Mouse (Mus musculus): ENCODE data around the gene Sdsl. TPM values are rescaled to one million over a fixed set of nuclear protein-coding genes. Genes with fewer than 3 reads are reported as not detected.
A peak's percentile ranks its signal among the peaks of the same experiment; 100 is the strongest.

Gene Sdsl
- polyA plus RNA-seq, 1 experiment from 2014 or later, result 15.3 TPM

DNA sequence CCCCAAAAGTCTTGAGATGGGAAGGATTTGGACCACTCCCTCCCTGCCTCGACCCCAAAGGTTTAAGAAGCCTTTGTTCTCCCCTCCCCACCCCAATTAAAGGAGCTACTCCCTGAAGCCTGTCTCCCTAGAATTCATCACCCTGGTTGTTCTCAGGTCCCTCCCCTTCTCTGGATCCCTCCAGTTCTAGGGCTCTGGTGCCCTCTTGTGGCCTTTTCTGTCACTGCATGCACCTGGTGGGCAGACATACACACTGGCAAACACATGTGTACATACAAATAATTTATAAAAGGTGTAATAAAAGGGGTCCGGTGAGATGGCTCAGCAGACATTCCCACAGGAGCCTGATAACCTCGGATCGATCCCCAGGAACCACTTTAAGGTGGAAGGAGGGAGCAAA is 8.3 kb downstream of the Sdsl start:
- no peak overlapping the region for H3K4me3 ChIP-seq (ENCODE audit: low read length)
- H3K36me3 ChIP-seq (ENCODE audit: insufficient read depth, low read length), result no peaks in the 10 kb centered on the region
- WGBS, result 85% methylated on average over 4 of the region's 4 CpGs
- H3K9me3 ChIP-seq (ENCODE audit: low read length), result 0 out of 2 replicates have a peak, but pooled peaks cover 2% of the 10 kb centered on the region
- H3K27me3 ChIP-seq (ENCODE audit: insufficient read depth, low read length), result peaks cover 4% of the 10 kb centered on the region; the same call in 1 of the 2 replicates
- no peak overlapping the region for H3K27ac ChIP-seq (ENCODE audit: low read length)
- no peak for ATAC-seq (ENCODE audit: low FRiP score, low TSS enrichment)
- no peak overlapping the region for H3K4me2 ChIP-seq (replicated peaks; ENCODE audit: low read depth, low read length)
- H3K9ac ChIP-seq (replicated peaks; ENCODE audit: low read length), result no peak overlapping the region
- H3K4me1 ChIP-seq (ENCODE audit: insufficient read depth, low read length), result no peaks in the 10 kb centered on the region

DNA sequence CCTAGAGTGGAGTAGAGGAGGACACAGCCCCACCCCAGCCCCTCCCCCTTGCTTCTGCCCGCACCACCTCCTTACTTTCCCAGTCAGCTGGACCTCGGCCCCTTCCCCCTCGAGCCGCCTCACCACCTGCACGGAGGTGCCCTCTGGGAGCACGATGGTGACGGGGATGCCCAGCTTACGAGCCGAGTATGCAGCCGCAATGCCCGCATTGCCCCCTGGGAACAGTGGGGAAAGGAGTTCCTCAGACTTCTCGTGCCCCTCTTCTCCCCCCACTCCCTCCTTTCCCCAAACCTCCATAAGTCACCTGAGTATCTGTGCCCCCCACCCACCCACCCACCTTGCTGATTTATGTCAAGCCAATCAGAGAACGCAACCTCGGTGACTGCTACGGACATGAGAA is 10.7 kb downstream of the Sdsl start:
- Histone ChIP-seq H3K27ac (ENCODE audit: low read length) (no peak overlapping the region), H3K9ac (replicated peaks; ENCODE audit: low read length) (no peak overlapping the region), H3K27me3 (ENCODE audit: insufficient read depth, low read length) (peaks cover 4% of the 10 kb centered on the region; the same call in 1 of the 2 replicates), H3K4me3 (ENCODE audit: low read length) (no peak overlapping the region), H3K4me1 (ENCODE audit: insufficient read depth, low read length) (no peaks in the 10 kb centered on the region), H3K9me3 (ENCODE audit: low read length) (0 out of 2 replicates have a peak, but pooled peaks cover 2% of the 10 kb centered on the region), H3K36me3 (ENCODE audit: insufficient read depth, low read length) (no peaks in the 10 kb centered on the region), H3K4me2 (replicated peaks; ENCODE audit: low read depth, low read length) (no peak overlapping the region)
- ATAC-seq (ENCODE audit: low FRiP score, low TSS enrichment), result no peak
- WGBS, result 73% methylated on average over 15 of the region's 15 CpGs

DNA sequence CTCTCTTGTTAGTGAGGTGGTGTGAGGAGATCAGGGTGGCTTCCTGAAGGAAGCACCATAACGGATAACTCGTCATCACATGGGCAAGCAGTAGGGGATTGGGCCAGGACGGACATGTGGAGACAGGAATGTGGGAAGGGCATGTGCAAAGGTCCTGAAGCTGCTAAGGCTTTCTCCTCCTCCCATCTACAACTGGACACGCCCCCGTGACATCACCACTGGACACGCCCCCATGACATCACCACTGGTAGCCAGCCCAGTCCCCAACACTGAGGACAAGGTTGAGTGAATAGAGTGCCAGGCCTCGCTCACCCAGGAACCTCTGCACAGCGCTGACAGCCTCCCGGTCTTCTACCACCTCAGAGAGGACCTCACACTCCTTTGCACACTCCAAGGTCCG is 13.5 kb downstream of the Sdsl start:
- ATAC-seq (ENCODE audit: low FRiP score, low TSS enrichment), result no peak
- no peak overlapping the region for H3K27ac ChIP-seq (ENCODE audit: low read length)
- H3K4me1 ChIP-seq (ENCODE audit: insufficient read depth, low read length), result peaks cover 6% of the 10 kb centered on the region; the same call in 1 of the 2 replicates
- no peak overlapping the region for H3K4me2 ChIP-seq (replicated peaks; ENCODE audit: low read depth, low read length)
- H3K4me3 ChIP-seq (ENCODE audit: low read length), result no peak overlapping the region
- H3K9me3 ChIP-seq (ENCODE audit: low read length), result no peaks in the 10 kb centered on the region
- no peaks in the 10 kb centered on the region for H3K36me3 ChIP-seq (ENCODE audit: insufficient read depth, low read length)
- WGBS, result 83% methylated on average over 10 of the region's 10 CpGs
- no peak overlapping the region for H3K9ac ChIP-seq (replicated peaks; ENCODE audit: low read length)
- peaks cover 6% of the 10 kb centered on the region; the same call in 1 of the 2 replicates for H3K27me3 ChIP-seq (ENCODE audit: insufficient read depth, low read length)

DNA sequence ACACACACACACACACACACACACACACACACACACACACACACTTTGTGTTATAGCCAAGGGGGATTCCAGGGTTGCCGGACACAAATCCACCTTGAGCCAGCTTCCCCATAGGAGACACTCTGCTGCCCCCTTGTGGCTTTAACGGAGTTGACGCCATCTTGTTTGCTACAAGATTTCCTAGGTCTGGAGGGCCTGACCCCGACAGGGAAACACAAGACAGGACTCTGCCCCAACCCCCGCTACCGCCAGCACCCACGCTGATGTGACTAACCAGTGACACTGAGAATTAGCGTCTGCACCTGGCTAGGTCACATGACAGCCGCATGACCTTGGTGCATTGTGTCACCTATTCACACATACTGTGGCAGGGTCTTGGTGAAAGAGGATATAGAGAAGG is 15.0 kb downstream of the Sdsl start:
- WGBS, result 5% methylated on average over 9 of the region's 9 CpGs
- peaks cover 3% of the 10 kb centered on the region; the same call in 1 of the 2 replicates for H3K27me3 ChIP-seq (ENCODE audit: insufficient read depth, low read length)
- H3K4me3 ChIP-seq (ENCODE audit: low read length), result no peak overlapping the region
- no peak overlapping the region for H3K4me2 ChIP-seq (replicated peaks; ENCODE audit: low read depth, low read length)
- 0 out of 2 replicates have a peak, but pooled peaks have one; percentile 32 for ATAC-seq (ENCODE audit: low FRiP score, low TSS enrichment)
- no peaks in the 10 kb centered on the region for H3K36me3 ChIP-seq (ENCODE audit: insufficient read depth, low read length)
- no peaks in the 10 kb centered on the region for H3K9me3 ChIP-seq (ENCODE audit: low read length)
- H3K4me1 ChIP-seq (ENCODE audit: insufficient read depth, low read length), result peaks cover 7% of the 10 kb centered on the region; the same call in 1 of the 2 replicates
- H3K9ac ChIP-seq (replicated peaks; ENCODE audit: low read length), result no peak overlapping the region
- no peak overlapping the region for H3K27ac ChIP-seq (ENCODE audit: low read length)

DNA sequence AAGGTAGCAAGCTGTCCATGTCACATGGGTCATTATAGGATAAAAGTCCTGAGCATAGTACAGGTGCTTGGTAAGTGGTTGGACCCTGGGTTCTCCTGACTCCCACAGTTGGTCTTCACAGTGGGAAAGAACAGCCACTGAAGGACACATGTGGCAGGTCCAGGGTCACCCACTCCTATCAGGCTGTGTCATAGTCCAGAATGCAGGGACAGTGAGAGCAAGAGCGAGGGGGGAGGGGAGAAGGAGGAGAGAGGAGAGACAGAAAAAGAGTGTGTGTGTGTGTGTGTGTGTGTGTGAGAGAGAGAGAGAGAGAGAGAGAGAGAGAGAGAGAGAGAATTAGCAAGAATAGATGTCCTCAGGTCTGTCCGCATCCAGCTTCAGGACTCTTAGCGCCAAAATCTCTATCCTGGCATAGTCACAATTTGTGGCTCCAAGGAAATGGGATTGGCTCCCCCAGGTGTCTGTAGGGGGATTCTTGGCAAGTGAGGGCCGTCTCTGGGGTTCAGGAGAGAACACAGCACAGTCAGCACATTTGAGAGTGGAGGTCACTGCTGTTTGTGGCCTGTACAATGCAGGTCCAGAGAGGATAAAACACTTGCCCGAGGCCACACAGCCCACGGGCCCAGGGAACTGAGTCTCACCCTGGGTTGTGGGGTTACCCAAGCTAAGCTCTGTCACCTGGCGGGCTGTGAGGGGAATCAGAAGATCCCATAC is 15.6 kb downstream of the Sdsl start:
- no peak overlapping the region for H3K27ac ChIP-seq (ENCODE audit: low read length)

DNA sequence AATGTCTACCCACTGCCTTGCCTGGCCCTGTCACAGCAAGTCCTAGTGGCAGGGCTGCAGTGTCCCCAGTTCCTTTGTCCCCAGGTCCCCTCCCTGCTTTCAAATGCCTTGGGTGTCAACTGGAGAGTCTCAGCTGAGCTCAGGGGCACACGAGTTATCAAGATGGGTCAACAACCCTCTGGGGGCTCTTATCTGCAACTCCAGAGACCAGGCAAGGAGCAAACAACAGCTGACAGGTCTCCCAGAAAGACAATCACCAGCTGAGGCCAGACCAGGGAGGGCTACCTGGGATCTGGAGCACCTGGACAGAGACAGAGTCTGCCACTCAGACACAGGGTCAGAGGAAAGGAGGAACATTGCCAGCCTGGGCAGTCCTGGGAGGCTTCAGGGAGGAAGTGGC is 16.4 kb downstream of the Sdsl start:
- H3K4me2 ChIP-seq (replicated peaks; ENCODE audit: low read depth, low read length), result no peak overlapping the region
- H3K27me3 ChIP-seq (ENCODE audit: insufficient read depth, low read length), result peaks cover 3% of the 10 kb centered on the region; the same call in 1 of the 2 replicates
- H3K9me3 ChIP-seq (ENCODE audit: low read length), result no peaks in the 10 kb centered on the region
- peaks cover 7% of the 10 kb centered on the region; the same call in 1 of the 2 replicates for H3K4me1 ChIP-seq (ENCODE audit: insufficient read depth, low read length)
- H3K4me3 ChIP-seq (ENCODE audit: low read length), result no peak overlapping the region
- H3K36me3 ChIP-seq (ENCODE audit: insufficient read depth, low read length), result no peaks in the 10 kb centered on the region
- H3K9ac ChIP-seq (replicated peaks; ENCODE audit: low read length), result no peak overlapping the region
- 13% methylated on average over 1 of the region's 1 CpGs for WGBS
- H3K27ac ChIP-seq (ENCODE audit: low read length), result no peak overlapping the region
- ATAC-seq (ENCODE audit: low FRiP score, low TSS enrichment), result no peak

More for the DNA sequence above, 15.6 kb downstream of the Sdsl start:
- Histone ChIP-seq H3K36me3 (ENCODE audit: insufficient read depth, low read length) (no peaks in the 10 kb centered on the region), H3K27me3 (ENCODE audit: insufficient read depth, low read length) (peaks cover 3% of the 10 kb centered on the region; the same call in 1 of the 2 replicates), H3K4me2 (replicated peaks; ENCODE audit: low read depth, low read length) (no peak overlapping the region), H3K9ac (replicated peaks; ENCODE audit: low read length) (no peak overlapping the region), H3K4me3 (ENCODE audit: low read length) (no peak overlapping the region), H3K9me3 (ENCODE audit: low read length) (no peaks in the 10 kb centered on the region), H3K4me1 (ENCODE audit: insufficient read depth, low read length) (peaks cover 7% of the 10 kb centered on the region; the same call in 1 of the 2 replicates)
- 55% methylated on average over 7 of the region's 7 CpGs for WGBS
- ATAC-seq (ENCODE audit: low FRiP score, low TSS enrichment), result no peak

DNA sequence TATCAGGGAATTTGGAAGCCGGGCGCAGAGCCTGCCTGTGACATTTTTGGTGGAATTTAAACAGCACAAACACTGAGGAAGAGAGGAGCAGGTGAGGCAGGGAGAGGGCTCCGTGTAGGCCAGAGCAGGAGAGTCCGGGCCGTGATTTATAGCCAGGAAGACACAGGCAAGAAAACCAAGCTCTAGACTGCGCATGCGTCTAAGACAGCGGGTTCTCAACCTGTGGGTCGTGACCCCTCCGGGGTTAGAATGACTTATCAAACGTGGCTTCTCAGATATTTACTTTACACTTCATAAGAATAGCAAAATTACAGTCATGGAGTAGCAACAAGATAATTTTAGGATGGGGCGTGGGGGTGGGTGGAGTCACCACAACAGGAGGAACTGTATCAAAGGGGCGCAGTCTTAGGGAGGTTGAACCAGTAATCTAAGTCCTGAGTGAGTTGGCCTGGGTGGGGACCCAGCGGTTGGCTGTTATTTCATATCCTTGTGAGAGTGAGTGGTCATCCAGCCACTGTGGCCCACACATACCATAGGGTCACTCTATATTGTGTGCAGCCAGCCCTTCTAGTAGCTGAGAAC is 17.8 kb downstream of the Sdsl start:
- no peaks in the 10 kb centered on the region for H3K9me3 ChIP-seq (ENCODE audit: low read length)
- H3K4me3 ChIP-seq (ENCODE audit: low read length), result peak overlapping the region; percentile 8; the same call in 1 of the 2 replicates
- H3K27ac ChIP-seq (ENCODE audit: low read length), result no peak overlapping the region
- peak; percentile 32; the same call in 1 of the 2 replicates for ATAC-seq (ENCODE audit: low FRiP score, low TSS enrichment)
- 30% methylated on average over 14 of the region's 14 CpGs for WGBS
- peaks cover 7% of the 10 kb centered on the region; the same call in 1 of the 2 replicates for H3K4me1 ChIP-seq (ENCODE audit: insufficient read depth, low read length)
- H3K9ac ChIP-seq (replicated peaks; ENCODE audit: low read length), result no peak overlapping the region
- peak overlapping the region; percentile 29 for H3K4me2 ChIP-seq (replicated peaks; ENCODE audit: low read depth, low read length)
- peaks cover 3% of the 10 kb centered on the region; the same call in 1 of the 2 replicates for H3K27me3 ChIP-seq (ENCODE audit: insufficient read depth, low read length)
- H3K36me3 ChIP-seq (ENCODE audit: insufficient read depth, low read length), result no peaks in the 10 kb centered on the region

DNA sequence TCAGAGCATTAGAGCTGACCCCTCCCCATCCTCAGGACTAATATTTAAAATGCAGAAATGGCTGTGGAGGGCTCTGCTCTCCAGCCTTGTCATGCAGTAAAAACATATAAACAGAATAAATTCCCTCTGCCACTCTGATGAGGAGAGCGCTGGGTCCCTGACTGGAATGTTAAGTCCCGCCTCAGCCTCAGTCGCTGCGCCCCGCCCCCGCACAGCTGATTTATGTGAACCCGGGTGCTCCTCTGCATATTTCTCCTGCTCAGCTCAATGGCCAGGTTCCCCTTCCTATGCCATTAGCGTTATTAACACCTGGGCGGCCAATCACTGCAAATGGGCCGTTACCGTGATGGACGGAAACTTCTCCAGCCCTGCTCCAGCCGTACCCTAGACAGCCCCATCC is 25.3 kb downstream of the Sdsl start:
- Histone ChIP-seq H3K27me3 (ENCODE audit: insufficient read depth, low read length) (peaks cover 16% of the 10 kb centered on the region), H3K36me3 (ENCODE audit: insufficient read depth, low read length) (no peaks in the 10 kb centered on the region), H3K27ac (ENCODE audit: low read length) (no peak overlapping the region), H3K4me3 (ENCODE audit: low read length) (no peak overlapping the region), H3K4me2 (replicated peaks; ENCODE audit: low read depth, low read length) (no peak overlapping the region), H3K9me3 (ENCODE audit: low read length) (no peaks in the 10 kb centered on the region), H3K4me1 (ENCODE audit: insufficient read depth, low read length) (peaks cover 6% of the 10 kb centered on the region), H3K9ac (replicated peaks; ENCODE audit: low read length) (no peak overlapping the region)
- no peak for ATAC-seq (ENCODE audit: low FRiP score, low TSS enrichment)
- whole genome bisulfite sequencing, result 23% methylated on average over 13 of the region's 13 CpGs

DNA sequence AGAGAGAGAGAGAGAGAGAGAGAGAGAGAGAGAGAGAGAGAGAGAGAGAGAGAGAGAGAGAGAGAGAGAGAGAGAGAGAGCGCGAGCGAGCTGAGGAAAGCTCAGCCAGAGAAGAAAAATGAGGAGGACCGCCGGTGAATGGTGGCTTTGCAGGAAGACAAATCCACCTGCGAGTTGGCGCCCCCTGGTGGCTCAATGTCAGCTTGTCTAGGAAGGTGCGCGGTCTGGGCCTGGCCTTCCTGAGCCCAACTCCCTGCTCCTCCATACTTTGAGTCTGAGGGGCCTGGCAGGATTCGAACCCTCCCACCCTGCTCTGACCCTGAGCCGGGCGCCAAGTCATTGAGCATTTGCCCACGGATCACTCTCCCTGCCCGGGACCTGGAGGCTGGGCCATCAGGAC is 31.9 kb downstream of the Sdsl start:
- H3K27me3 ChIP-seq (ENCODE audit: insufficient read depth, low read length), result peaks cover 70% of the 10 kb centered on the region
- H3K27ac ChIP-seq (ENCODE audit: low read length), result no peak overlapping the region
- H3K36me3 ChIP-seq (ENCODE audit: insufficient read depth, low read length), result no peaks in the 10 kb centered on the region
- WGBS, result 6% methylated on average over 13 of the region's 14 CpGs
- peak; percentile 58; the same call in 1 of the 2 replicates for ATAC-seq (ENCODE audit: low FRiP score, low TSS enrichment)
- no peak overlapping the region for H3K9ac ChIP-seq (replicated peaks; ENCODE audit: low read length)
- H3K4me2 ChIP-seq (replicated peaks; ENCODE audit: low read depth, low read length), result peak overlapping the region; percentile 47
- peaks cover 21% of the 10 kb centered on the region for H3K4me1 ChIP-seq (ENCODE audit: insufficient read depth, low read length)
- H3K4me3 ChIP-seq (ENCODE audit: low read length), result peak overlapping the region; percentile 35; the same call in 1 of the 2 replicates
- H3K9me3 ChIP-seq (ENCODE audit: low read length), result no peaks in the 10 kb centered on the region

Measured in kidney, embryonic 16.5 days (tissue).